Mouse (Mus musculus) hematopoietic stem cell, adult 5-6 weeks (primary cell): ENCODE data around the gene Mien1. TPM values are rescaled to one million over a fixed set of nuclear protein-coding genes. Genes with fewer than 3 reads are reported as not detected.

Experiments
- ATAC-seq, 2 experiments: fragments of 125-278 bp in 1 of 2; replicated peaks in 1 of 2; 2 replicates each; pipeline ENCODE4 v1.8.0; 2016 to 2017; ENCODE audit warnings: inconsistent platforms in 2 of 2, mild to moderate bottlenecking in 2 of 2, moderate number of reproducible peaks in 2 of 2, low read depth in 1 of 2, moderate TSS enrichment in 1 of 2; ENCODE audit not compliant: low FRiP score in 2 of 2, poor library complexity in 2 of 2, severe bottlenecking in 2 of 2, insufficient read depth in 1 of 2, low TSS enrichment in 1 of 2
- total RNA-seq: library from RNA; stranded (forward); fragments of 172-1452, 232-1000 nt; gene quantifications from 2 replicates; pipeline ENCODE4 v1.2.3, GENCODE M21; 2017

The Mien1 gene
- total RNA-seq, 1 experiment from 2014 or later: 18.2 TPM

- no peak for ATAC-seq
Observed at GRCm38 (mm10) chr11:98406621-98407020, 32.2 kb downstream of the Mien1 start.

DNA sequence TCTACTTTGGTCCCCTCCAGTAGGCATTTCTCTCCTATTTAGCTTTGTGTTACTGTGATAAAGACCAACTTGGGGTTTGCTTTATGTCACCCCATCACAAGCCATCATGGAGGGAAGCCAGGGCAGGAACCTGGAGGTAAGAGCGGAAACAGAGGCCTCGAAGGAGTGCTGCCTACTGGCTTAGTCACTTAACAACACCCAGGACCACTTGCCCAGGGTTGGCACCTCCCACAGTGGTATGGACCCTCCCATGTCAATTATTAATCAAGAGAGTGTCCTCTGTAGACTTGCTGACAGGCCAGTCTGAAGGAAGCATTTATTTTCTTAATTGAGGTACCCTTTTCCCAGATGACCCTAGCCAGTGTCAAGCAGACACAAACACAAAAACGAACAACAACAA lies 38.0 kb downstream of the Mien1 start:
- no peak for ATAC-seq

- ATAC-seq: peak; percentile 88 to 91
Observed at GRCm38 (mm10) chr11:98400161-98400726, 38.5 kb downstream of the Mien1 start, which contains the start of gene Pgap3. Pgap3 (minus strand) TSS chr11:98400490.

DNA sequence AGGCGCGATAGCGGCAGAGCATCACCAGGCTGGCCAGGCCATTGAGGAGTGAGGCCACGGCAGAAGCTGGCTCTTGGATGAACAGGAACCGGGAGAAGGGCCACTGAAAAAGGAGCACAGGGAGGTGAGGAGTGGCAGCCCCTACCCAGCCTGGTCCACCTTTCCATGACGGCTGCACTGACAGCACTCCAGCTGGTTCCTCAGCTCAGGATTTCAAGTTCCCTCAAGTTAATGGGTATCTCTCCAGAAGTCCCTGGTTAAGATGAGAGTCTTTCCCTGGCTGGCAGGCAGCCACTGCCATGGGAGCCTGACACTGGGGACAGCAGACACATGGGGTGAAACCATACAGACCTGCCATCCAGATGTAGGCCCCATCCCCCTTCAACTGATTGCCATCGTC lies 40.8 kb downstream of the Mien1 start:
- no peak for ATAC-seq

DNA sequence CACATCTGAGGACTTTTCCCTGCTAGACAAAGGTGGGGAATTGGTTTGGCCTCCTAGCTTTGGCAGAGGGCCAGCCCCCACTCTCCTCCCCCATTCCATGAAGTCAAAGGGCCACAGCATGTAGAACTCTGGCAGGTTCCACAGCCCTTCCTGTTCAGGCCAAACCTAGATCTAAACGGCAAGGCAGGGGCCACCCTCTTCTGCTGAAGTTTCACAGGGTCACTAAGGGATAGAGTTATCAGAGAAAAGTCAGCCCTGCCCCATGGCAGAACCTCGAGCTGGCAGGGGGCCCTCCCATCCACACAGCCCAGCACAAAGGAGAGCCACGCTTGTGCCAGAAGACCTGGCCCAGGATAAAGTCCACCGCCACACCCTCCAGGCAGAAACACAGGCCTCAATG lies 43.8 kb downstream of the Mien1 start:
- ATAC-seq: no peak

DNA sequence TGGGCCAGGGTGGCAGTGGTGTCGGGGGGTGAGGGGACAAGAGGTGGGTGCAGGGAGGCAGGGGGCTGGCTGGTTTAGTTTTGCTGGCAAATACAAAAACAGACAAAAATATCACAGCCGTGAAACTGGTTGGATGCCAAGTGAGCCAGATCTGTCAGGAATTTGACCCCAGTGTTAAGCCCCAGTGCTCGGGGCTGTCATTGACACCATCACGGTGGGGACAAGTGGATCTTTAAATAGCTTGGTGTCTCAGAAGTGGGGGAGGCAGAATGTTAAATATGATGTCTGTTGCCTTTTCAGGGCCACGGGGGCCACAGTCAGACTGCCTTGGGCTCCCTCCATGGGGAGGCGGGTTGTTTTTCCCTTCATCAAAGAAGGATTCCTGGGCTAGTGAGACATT lies 44.5 kb downstream of the Mien1 start:
- ATAC-seq: no peak

- peak; percentile 47 to 59 for ATAC-seq
Observed at GRCm38 (mm10) chr11:98393317-98393716, 45.5 kb downstream of the Mien1 start.

- peak; percentile 14 to 15; a peak in 2 of 4 replicates for ATAC-seq
Observed at GRCm38 (mm10) chr11:98392645-98393044, 46.1 kb downstream of the Mien1 start.

DNA sequence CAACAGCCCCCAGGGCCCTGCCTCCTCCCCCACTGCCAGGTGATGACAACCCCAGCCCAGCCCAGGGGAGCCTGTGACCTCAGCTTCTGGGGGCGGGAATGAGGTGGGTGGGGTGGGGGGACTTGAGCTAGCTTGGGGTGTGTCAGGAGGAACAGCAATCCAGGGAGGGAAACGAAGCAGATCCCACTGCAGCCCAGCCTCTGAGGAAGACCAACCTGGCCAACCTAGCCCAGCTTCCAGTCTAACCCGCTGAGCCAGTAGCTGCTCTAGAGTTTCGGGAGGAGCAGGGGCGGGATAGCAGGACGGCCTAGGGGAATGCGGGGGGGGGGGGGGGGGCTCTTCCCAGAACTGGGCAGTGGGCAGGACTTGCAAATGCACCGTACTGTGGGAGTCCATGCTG lies 46.8 kb downstream of the Mien1 start:
- ATAC-seq: no peak

DNA sequence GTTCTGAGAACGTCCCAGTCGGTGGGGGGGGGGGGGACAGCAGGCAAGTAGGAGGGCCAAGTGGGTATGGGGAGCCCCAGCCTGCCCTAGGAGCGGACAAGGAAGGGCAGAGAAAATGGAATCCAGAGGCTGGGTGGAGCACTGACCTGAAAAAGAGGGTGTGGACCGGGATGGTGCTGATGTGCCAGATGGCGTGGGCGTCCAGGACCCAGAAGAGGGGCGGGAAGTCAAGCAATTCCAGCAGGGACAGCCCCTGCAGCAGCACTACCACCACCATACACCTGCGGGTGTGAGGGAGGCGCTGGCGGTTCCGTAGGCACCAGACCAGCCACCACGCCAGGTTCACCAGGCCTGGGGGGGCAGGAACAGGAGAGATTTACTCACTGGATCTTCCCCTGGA lies 48.6 kb downstream of the Mien1 start:
- no peak for ATAC-seq

DNA sequence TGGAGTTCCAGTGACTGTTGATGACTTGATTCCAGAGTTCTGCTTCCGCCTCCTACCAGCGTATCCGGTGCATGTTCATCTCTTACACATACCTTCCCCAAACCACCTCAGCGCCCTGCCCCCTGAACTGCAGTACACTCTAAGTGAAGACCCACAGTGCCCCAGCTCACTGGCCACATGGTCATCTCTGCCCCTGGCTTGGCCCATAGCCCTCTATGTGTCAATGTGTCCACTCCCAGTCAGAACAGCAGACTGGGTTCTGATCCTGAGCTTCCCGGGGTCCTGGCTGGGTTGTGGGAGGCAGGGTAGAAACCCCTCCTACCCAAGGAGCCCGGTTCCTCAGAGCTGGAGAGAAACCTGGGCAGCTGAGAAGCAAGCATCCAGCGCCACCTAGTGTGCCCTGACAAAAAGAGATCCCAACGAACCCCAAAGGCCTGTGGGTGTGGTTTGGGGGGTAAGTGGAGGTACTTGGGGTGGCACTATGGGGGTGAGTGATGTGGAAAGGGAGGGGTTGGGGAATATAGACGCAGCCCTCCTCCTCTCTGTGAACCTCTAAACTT lies 49.5 kb downstream of the Mien1 start:
- ATAC-seq: peak; percentile 19 to 42; a peak in 1 of 4 replicates

GRCm38 (mm10) chr11:98388282-98388681 lies 50.5 kb downstream of the Mien1 start:
- no peak for ATAC-seq

Other genes starting within 250 kb of the Mien1 start
- gene Med1, start 245.7 kb downstream of the Mien1 start, total RNA-seq: 44.3 and 69.4 TPM in 2 replicates
- 68.2 and 73.3 TPM in 2 replicates for gene Cdk12, start 235.9 kb downstream of the Mien1 start, total RNA-seq
- not detected in 2 replicates for gene Neurod2, start 109.3 kb downstream of the Mien1 start, total RNA-seq
- gene Ppp1r1b, start 90.6 kb downstream of the Mien1 start, total RNA-seq: 0.30 TPM in 1 of 2 replicates, not detected in the other
- gene Stard3, start 80.6 kb downstream of the Mien1 start, total RNA-seq: 16.5 and 24.5 TPM in 2 replicates
- gene Tcap, start 55.2 kb downstream of the Mien1 start, total RNA-seq: 0.56 TPM in 1 of 2 replicates, not detected in the other
- gene Pnmt, start 52.5 kb downstream of the Mien1 start, total RNA-seq: not detected in 2 replicates
- 5.6 and 7.4 TPM in 2 replicates for gene Pgap3, start 38.5 kb downstream of the Mien1 start, total RNA-seq
- not detected in 2 replicates for gene Erbb2, start 26.5 kb downstream of the Mien1 start, total RNA-seq
- gene Grb7, start 7.4 kb upstream of the Mien1 start, total RNA-seq: not detected in 2 replicates
- 0.89 and 5.7 TPM in 2 replicates for gene Ikzf3, start 107.0 kb upstream of the Mien1 start, total RNA-seq
- gene Zpbp2, start 112.1 kb upstream of the Mien1 start, total RNA-seq: not detected in 2 replicates
- 19.9 and 28.1 TPM in 2 replicates for gene Ormdl3, start 148.4 kb upstream of the Mien1 start, total RNA-seq
- not detected in 2 replicates for gene Lrrc3c, start 159.3 kb upstream of the Mien1 start, total RNA-seq
- gene Gm12355, start 186.7 kb upstream of the Mien1 start, total RNA-seq: 0.69 and 4.6 TPM in 2 replicates
- not detected in 2 replicates for gene Gsdma3, start 187.4 kb upstream of the Mien1 start, total RNA-seq
- not detected in 2 replicates for gene Gsdma2, start 207.8 kb upstream of the Mien1 start, total RNA-seq
- gene Gsdma, start 225.4 kb upstream of the Mien1 start, total RNA-seq: not detected in 2 replicates
- gene Psmd3, start 243.6 kb upstream of the Mien1 start, total RNA-seq: 50.2 and 59.3 TPM in 2 replicates